Mouse (Mus musculus) 3134 (cell line): ENCODE results near the gene Gm11034.

Experiments used
- DNase-seq: peaks from one replicate; pipeline ENCODE4 v3.0.0-alpha.2; 2011; ENCODE audit warnings: low spot score; ENCODE audit not compliant: insufficient read length; ENCODE audit errors: extremely low read depth

The Gm11034 gene

GRCm38 (mm10) chr8:72213536-72213935 lies at the start of gene Gm11034:
Gene Gm11034, minus strand, starts transcription at chr8:72213636.
- DNase-seq = no peak

- no peak for DNase-seq
These were observed 49.3 kb upstream of the Gm11034 start for GRCm38 (mm10) chr8:72262756-72263155.

- no peak for DNase-seq
These were observed 48.4 kb upstream of the Gm11034 start for GRCm38 (mm10) chr8:72261872-72262271.

- no peak for DNase-seq
These were observed 48.0 kb upstream of the Gm11034 start for GRCm38 (mm10) chr8:72261431-72261830.

- DNase-seq = no peak
These were observed 47.6 kb upstream of the Gm11034 start for GRCm38 (mm10) chr8:72261019-72261418.

- DNase-seq = no peak
These were observed 47.1 kb upstream of the Gm11034 start for GRCm38 (mm10) chr8:72260585-72260984.

GRCm38 (mm10) chr8:72259862-72260261 lies 46.4 kb upstream of the Gm11034 start:
- DNase-seq = no peak

GRCm38 (mm10) chr8:72257902-72258238 lies 44.4 kb upstream of the Gm11034 start:
- no peak for DNase-seq

- DNase-seq = no peak
These were observed 43.9 kb upstream of the Gm11034 start for GRCm38 (mm10) chr8:72257171-72257901.

- no peak for DNase-seq
These were observed 31.2 kb upstream of the Gm11034 start for GRCm38 (mm10) chr8:72244610-72245009.

- no peak for DNase-seq
These were observed 28.8 kb upstream of the Gm11034 start for GRCm38 (mm10) chr8:72242226-72242625.

- no peak for DNase-seq
These were observed 27.5 kb upstream of the Gm11034 start for GRCm38 (mm10) chr8:72240951-72241350.

- DNase-seq = no peak
These were observed 26.9 kb upstream of the Gm11034 start for GRCm38 (mm10) chr8:72240403-72240763.

- peak; percentile 98 for DNase-seq
These were observed 26.3 kb upstream of the Gm11034 start, which contains the start of gene Ap1m1 for GRCm38 (mm10) chr8:72239499-72240402. Gene Ap1m1, plus strand, starts transcription at chr8:72240018.

- DNase-seq = no peak
These were observed 9.2 kb upstream of the Gm11034 start for GRCm38 (mm10) chr8:72222656-72223055.

GRCm38 (mm10) chr8:72220758-72221157 lies 7.3 kb upstream of the Gm11034 start:
- DNase-seq = no peak

- DNase-seq = peak; percentile 85
These were observed 6.3 kb upstream of the Gm11034 start, which contains the start of gene Fam32a for GRCm38 (mm10) chr8:72219541-72220363. Gene Fam32a, plus strand, starts transcription at chr8:72219730.

- no peak for DNase-seq
These were observed 5.5 kb upstream of the Gm11034 start for GRCm38 (mm10) chr8:72218781-72219540.

GRCm38 (mm10) chr8:72215871-72216270 lies 2.4 kb upstream of the Gm11034 start:
- DNase-seq = no peak

- no peak for DNase-seq
These were observed 1.6 kb upstream of the Gm11034 start for GRCm38 (mm10) chr8:72215060-72215459.
